Mouse (Mus musculus): ENCODE data around the gene Timm8b.

GRCm38 (mm10) chr9:50555094-50555446, 48.6 kb upstream of the Timm8b start, which contains the start of gene Bco2:
- TF ChIP-seq ETS1 (conservative IDR thresholded peaks at IDR 0.05; ENCODE audit: low read depth, low read length) (no peak), E2F4 (IDR thresholded peaks at IDR 0.05; ENCODE audit: insufficient replicate concordance, low read depth, low read length) (no peak), POLR2A (IDR thresholded peaks at IDR 0.05; ENCODE audit: low read depth, low read length) (no peak), MAFK (IDR thresholded peaks at IDR 0.05; ENCODE audit: insufficient replicate concordance, low read length) (0 out of 2 replicates have a peak, but pooled peaks have one; percentile 2), ZNF384 (IDR thresholded peaks at IDR 0.05; ENCODE audit: low read depth, low read length) (no peak), EP300 (IDR thresholded peaks at IDR 0.05; ENCODE audit: low read length) (no peak), HCFC1 (IDR thresholded peaks at IDR 0.05; ENCODE audit: low read depth, low read length) (no peak)
